Mouse (Mus musculus) megakaryocyte, adult 5-6 weeks (primary cell): ENCODE data around the gene Fbxw11. TPM values are rescaled to one million over a fixed set of nuclear protein-coding genes. Genes with fewer than 3 reads are reported as not detected.
A peak's percentile ranks its signal among the peaks of the same experiment; 100 is the strongest.
"Not testable (repeated sequence)": the region's sequence is repeated elsewhere in the genome, so short reads cannot be mapped to it uniquely, and the experiment has no call there.

ENCODE experiments used
- ATAC-seq: 2 replicates; pipeline ENCODE4 v1.8.0; 2016; ENCODE audit warnings: mild to moderate bottlenecking, inconsistent platforms; ENCODE audit not compliant: poor library complexity, severe bottlenecking
- total RNA-seq, 2 experiments: library from RNA; stranded (forward) in 1 of 2; stranded (reverse) in 1 of 2; fragments of 153-499, 151-499 nt in 1 of 2; fragments of 221-1000, 200-1000 nt in 1 of 2; gene quantifications; 2 replicates each; pipeline versions ENCODE4 v1.2.3 to v1.2.4; 2015 to 2017

The Fbxw11 gene
- total RNA-seq, 2 experiments from 2014 or later, result 30.0 to 47.0 TPM

GRCm38 (mm10) chr11:32704241-32704890 is 61.8 kb downstream of the Fbxw11 start:
- no peak for ATAC-seq

- no peak for ATAC-seq
Observed at GRCm38 (mm10) chr11:32706406-32706993, 64.0 kb downstream of the Fbxw11 start.

GRCm38 (mm10) chr11:32707481-32707880 is 65.0 kb downstream of the Fbxw11 start:
- ATAC-seq, result no peak

- ATAC-seq, result no peak
Observed at GRCm38 (mm10) chr11:32708739-32709501, 66.4 kb downstream of the Fbxw11 start.

GRCm38 (mm10) chr11:32709563-32709962 is 67.0 kb downstream of the Fbxw11 start:
- ATAC-seq, result no peak

GRCm38 (mm10) chr11:32714230-32714629 is 71.7 kb downstream of the Fbxw11 start:
- no peak for ATAC-seq

- ATAC-seq, result no peak
Observed at GRCm38 (mm10) chr11:32714896-32715295, 72.4 kb downstream of the Fbxw11 start.

- peak; percentile 57 for ATAC-seq
Observed at GRCm38 (mm10) chr11:32715495-32715894, 73.0 kb downstream of the Fbxw11 start.

GRCm38 (mm10) chr11:32715970-32716369 is 73.4 kb downstream of the Fbxw11 start:
- no peak for ATAC-seq

- no peak for ATAC-seq
Observed at GRCm38 (mm10) chr11:32716876-32717275, 74.4 kb downstream of the Fbxw11 start.

GRCm38 (mm10) chr11:32717711-32718110 is 75.2 kb downstream of the Fbxw11 start:
- not testable (repeated sequence) for ATAC-seq

GRCm38 (mm10) chr11:32718371-32718770 is 75.8 kb downstream of the Fbxw11 start:
- no peak for ATAC-seq

- no peak for ATAC-seq
Observed at GRCm38 (mm10) chr11:32718979-32719378, 76.5 kb downstream of the Fbxw11 start.

GRCm38 (mm10) chr11:32722653-32723052 is 80.1 kb downstream of the Fbxw11 start:
- no peak for ATAC-seq

- 0 out of 2 replicates have a peak, but pooled peaks have one; percentile 24 for ATAC-seq
Observed at GRCm38 (mm10) chr11:32723287-32723686, 80.8 kb downstream of the Fbxw11 start.

GRCm38 (mm10) chr11:32725171-32725570 is 82.6 kb downstream of the Fbxw11 start:
- no peak for ATAC-seq

GRCm38 (mm10) chr11:32732467-32732866 is 89.9 kb downstream of the Fbxw11 start:
- ATAC-seq, result no peak

- ATAC-seq, result no peak
Observed at GRCm38 (mm10) chr11:32733195-32733594, 90.7 kb downstream of the Fbxw11 start.

GRCm38 (mm10) chr11:32736371-32736770 is 93.8 kb downstream of the Fbxw11 start:
- no peak for ATAC-seq

GRCm38 (mm10) chr11:32737729-32738128 is 95.2 kb downstream of the Fbxw11 start:
- ATAC-seq, result no peak

GRCm38 (mm10) chr11:32743891-32744290 is 101.4 kb downstream of the Fbxw11 start:
- ATAC-seq, result no peak

- no peak for ATAC-seq
Observed at GRCm38 (mm10) chr11:32744463-32744862, 101.9 kb downstream of the Fbxw11 start.
